Mouse (Mus musculus) forebrain, embryonic 15.5 days (tissue): Measurements from ENCODE around the gene Olfr1219. TPM values are rescaled to one million over a fixed set of nuclear protein-coding genes. Genes with fewer than 3 reads are reported as not detected.

ENCODE experiments used
- ATAC-seq: fragments of 200-750 bp; cut with Nextera tagmentation; replicated peaks from 2 replicates; pipeline ENCODE4 v1.8.0; 2017; ENCODE audit warnings: mild to moderate bottlenecking, moderate TSS enrichment, moderate library complexity
- H3K27ac ChIP-seq: fragments of 300-500 bp; sonication (generic); replicated peaks from 2 replicates; pipeline ENCODE4 v1.5.1; 2015; ENCODE audit warnings: mild to moderate bottlenecking, inconsistent platforms
- H3K27me3 ChIP-seq: fragments of 300-500 bp; sonication (generic); 2 replicates; pipeline ENCODE4 v1.6.1; 2015; ENCODE audit warnings: inconsistent platforms
- H3K36me3 ChIP-seq: fragments of 300-500 bp; sonication (generic); 2 replicates; pipeline ENCODE4 v1.6.1; 2015; ENCODE audit warnings: mild to moderate bottlenecking, inconsistent platforms
- H3K4me1 ChIP-seq: fragments of 300-500 bp; sonication (generic); 2 replicates; pipeline ENCODE4 v1.6.1; 2015; ENCODE audit warnings: inconsistent platforms
- H3K4me2 ChIP-seq: fragments of 300-500 bp; sonication (generic); replicated peaks from 2 replicates; pipeline ENCODE4 v1.6.1; 2015; ENCODE audit warnings: mild to moderate bottlenecking, inconsistent platforms
- H3K4me3 ChIP-seq: fragments of 300-500 bp; sonication (generic); 2 replicates; pipeline ENCODE4 v1.5.1; 2015; ENCODE audit warnings: mild to moderate bottlenecking, inconsistent platforms
- H3K9ac ChIP-seq: fragments of 300-500 bp; sonication (generic); replicated peaks from 2 replicates; pipeline ENCODE4 v1.6.1; 2015; ENCODE audit warnings: mild to moderate bottlenecking, inconsistent platforms
- H3K9me3 ChIP-seq: fragments of 300-500 bp; sonication (generic); 2 replicates; pipeline ENCODE4 v1.6.1; 2016; ENCODE audit warnings: inconsistent platforms
- WGBS: fragments of 180-500 bp; shearing (Covaris S2); methylation state at CpG from one replicate; pipeline ENCODE4 v1.1.7; 2015; ENCODE audit warnings: mixed read lengths; 5-methylcytosine and 5-hydroxymethylcytosine counted together
- polyA plus RNA-seq: library from polyadenylated mRNA; unstranded; fragments of >200 nt; fragmentation: Nextera tagmentation; extraction: Ambion mirVana; gene quantifications from 2 replicates; pipeline ENCODE4 v1.2.1, GENCODE M21; 2015

The Olfr1219 gene
- polyA plus RNA-seq = not detected in 2 replicates

- H3K36me3 ChIP-seq = no peaks in the 10 kb centered on the region
Measured at GRCm38 (mm10) chr2:89083413-89083812, at the start of gene Olfr1219. Gene Olfr1219 (minus strand): TSS chr2:89083513.

GRCm38 (mm10) chr2:89132954-89133353 is 49.6 kb upstream of the Olfr1219 start, which contains the start of gene Olfr1222:
Gene Olfr1222 (minus strand): TSS chr2:89133054.
- H3K27me3 ChIP-seq = no peaks in the 10 kb centered on the region
- no peaks in the 10 kb centered on the region for H3K36me3 ChIP-seq
- no peaks in the 10 kb centered on the region for H3K9me3 ChIP-seq
- H3K4me2 ChIP-seq = no peak within 1 kb of the TSS
- no peak for ATAC-seq
- H3K9ac ChIP-seq = no peak within 1 kb of the TSS
- H3K4me3 ChIP-seq = no peak within 1 kb of the TSS
- H3K27ac ChIP-seq = no peak within 1 kb of the TSS
- H3K4me1 ChIP-seq = no peaks in the 10 kb centered on the region
- WGBS = 84% methylated on average over 3 of the region's 3 CpGs

More at GRCm38 (mm10) chr2:89083413-89083812, at the start of gene Olfr1219:
- Histone ChIP-seq H3K27ac (no peak within 1 kb of the TSS), H3K4me1 (no peaks in the 10 kb centered on the region), H3K4me3 (no peak within 1 kb of the TSS), H3K9ac (no peak within 1 kb of the TSS), H3K9me3 (no peaks in the 10 kb centered on the region), H3K4me2 (no peak within 1 kb of the TSS), H3K27me3 (no peaks in the 10 kb centered on the region)
- WGBS = 82% methylated on average over 1 of the region's 1 CpGs
- ATAC-seq = no peak

GRCm38 (mm10) chr2:89117183-89117582 is 33.9 kb upstream of the Olfr1219 start, which contains the start of gene Olfr1221:
Gene Olfr1221 (minus strand): TSS chr2:89117283.
- no peak for ATAC-seq
- no peak within 1 kb of the TSS for H3K27ac ChIP-seq
- 93% methylated on average over 2 of the region's 2 CpGs for WGBS

GRCm38 (mm10) chr2:89106735-89107134 is 23.4 kb upstream of the Olfr1219 start, which contains the start of gene Olfr1220:
Gene Olfr1220 (minus strand): TSS chr2:89106835.
- ATAC-seq = no peak
- Histone ChIP-seq H3K36me3 (no peaks in the 10 kb centered on the region), H3K9me3 (no peaks in the 10 kb centered on the region), H3K4me2 (no peak within 1 kb of the TSS), H3K27ac (no peak within 1 kb of the TSS), H3K9ac (no peak within 1 kb of the TSS), H3K4me3 (no peak within 1 kb of the TSS), H3K4me1 (no peaks in the 10 kb centered on the region), H3K27me3 (no peaks in the 10 kb centered on the region)
- 82% methylated on average over 3 of the region's 3 CpGs for WGBS

More at GRCm38 (mm10) chr2:89117183-89117582, 33.9 kb upstream of the Olfr1219 start, which contains the start of gene Olfr1221:
- H3K27me3 ChIP-seq = no peaks in the 10 kb centered on the region
- no peak within 1 kb of the TSS for H3K4me3 ChIP-seq
- H3K9me3 ChIP-seq = no peaks in the 10 kb centered on the region
- H3K9ac ChIP-seq = no peak within 1 kb of the TSS
- H3K4me1 ChIP-seq = no peaks in the 10 kb centered on the region
- H3K36me3 ChIP-seq = no peaks in the 10 kb centered on the region
- no peak within 1 kb of the TSS for H3K4me2 ChIP-seq

GRCm38 (mm10) chr2:89105651-89106050 is 22.3 kb upstream of the Olfr1219 start:
- no peaks in the 10 kb centered on the region for H3K9me3 ChIP-seq
- H3K36me3 ChIP-seq = no peaks in the 10 kb centered on the region
- no peaks in the 10 kb centered on the region for H3K27me3 ChIP-seq
- H3K27ac ChIP-seq = no peak overlapping the region
- H3K9ac ChIP-seq = no peak overlapping the region
- no peak overlapping the region for H3K4me3 ChIP-seq
- H3K4me1 ChIP-seq = no peaks in the 10 kb centered on the region
- no peak overlapping the region for H3K4me2 ChIP-seq
- ATAC-seq = no peak

GRCm38 (mm10) chr2:89093848-89094247 is 10.5 kb upstream of the Olfr1219 start:
- WGBS = 100% methylated on average over 1 of the region's 1 CpGs
- Histone ChIP-seq H3K4me2 (no peak overlapping the region), H3K4me3 (no peak overlapping the region), H3K27me3 (no peaks in the 10 kb centered on the region), H3K9me3 (no peaks in the 10 kb centered on the region), H3K4me1 (no peaks in the 10 kb centered on the region), H3K9ac (no peak overlapping the region), H3K36me3 (no peaks in the 10 kb centered on the region), H3K27ac (no peak overlapping the region)
- ATAC-seq = no peak

- ATAC-seq = no peak
- Histone ChIP-seq H3K4me2 (no peak overlapping the region), H3K27ac (no peak overlapping the region), H3K36me3 (no peaks in the 10 kb centered on the region), H3K9ac (no peak overlapping the region), H3K4me1 (no peaks in the 10 kb centered on the region), H3K27me3 (no peaks in the 10 kb centered on the region), H3K9me3 (no peaks in the 10 kb centered on the region), H3K4me3 (no peak overlapping the region)
Measured at GRCm38 (mm10) chr2:89081487-89081886, 1.8 kb downstream of the Olfr1219 start.

GRCm38 (mm10) chr2:89061087-89061486 is 22.2 kb downstream of the Olfr1219 start, which contains the start of gene Olfr1218:
Gene Olfr1218 (minus strand): TSS chr2:89061187.
- Histone ChIP-seq H3K9me3 (no peaks in the 10 kb centered on the region), H3K27me3 (no peaks in the 10 kb centered on the region), H3K4me2 (no peak within 1 kb of the TSS), H3K4me1 (no peaks in the 10 kb centered on the region), H3K9ac (no peak within 1 kb of the TSS), H3K4me3 (no peak within 1 kb of the TSS), H3K27ac (no peak within 1 kb of the TSS), H3K36me3 (no peaks in the 10 kb centered on the region)
- no peak for ATAC-seq

- H3K27ac ChIP-seq = no peak within 1 kb of the TSS
- H3K36me3 ChIP-seq = no peaks in the 10 kb centered on the region
- H3K9ac ChIP-seq = no peak within 1 kb of the TSS
- H3K4me1 ChIP-seq = no peaks in the 10 kb centered on the region
- 68% methylated on average over 2 of the region's 2 CpGs for WGBS
- H3K9me3 ChIP-seq = no peaks in the 10 kb centered on the region
- no peaks in the 10 kb centered on the region for H3K27me3 ChIP-seq
- H3K4me3 ChIP-seq = no peak within 1 kb of the TSS
- no peak within 1 kb of the TSS for H3K4me2 ChIP-seq
- ATAC-seq = no peak
Measured at GRCm38 (mm10) chr2:89031965-89032364, 51.3 kb downstream of the Olfr1219 start, which contains the start of gene Olfr1217. Gene Olfr1217 (minus strand): TSS chr2:89032065.

Other genes with a start within 250 kb of the Olfr1219 start
- not detected in 2 replicates for gene Olfr1204, start 234.2 kb downstream of the Olfr1219 start, polyA plus RNA-seq
- not detected in 2 replicates for gene Olfr1206, start 220.3 kb downstream of the Olfr1219 start, polyA plus RNA-seq
- gene Olfr1208, start 181.2 kb downstream of the Olfr1219 start, polyA plus RNA-seq = not detected in 2 replicates
- gene Olfr1209, start 168.4 kb downstream of the Olfr1219 start, polyA plus RNA-seq = not detected in 2 replicates
- gene Olfr1211, start 145.4 kb downstream of the Olfr1219 start, polyA plus RNA-seq = not detected in 2 replicates
- gene Olfr1212, start 129.5 kb downstream of the Olfr1219 start, polyA plus RNA-seq = not detected in 2 replicates
- not detected in 2 replicates for gene Gm13762, start 103.2 kb downstream of the Olfr1219 start, polyA plus RNA-seq
- gene Olfr1214, start 90.9 kb downstream of the Olfr1219 start, polyA plus RNA-seq = not detected in 2 replicates
- gene Olfr1215, start 76.5 kb downstream of the Olfr1219 start, polyA plus RNA-seq = not detected in 2 replicates
- not detected in 2 replicates for gene Olfr1216, start 65.2 kb downstream of the Olfr1219 start, polyA plus RNA-seq
- gene Olfr1217, start 51.4 kb downstream of the Olfr1219 start, polyA plus RNA-seq = not detected in 2 replicates
- not detected in 2 replicates for gene Olfr1218, start 22.3 kb downstream of the Olfr1219 start, polyA plus RNA-seq
- not detected in 2 replicates for gene Olfr1220, start 23.3 kb upstream of the Olfr1219 start, polyA plus RNA-seq
- gene Olfr1221, start 33.8 kb upstream of the Olfr1219 start, polyA plus RNA-seq = not detected in 2 replicates
- not detected in 2 replicates for gene Olfr1222, start 49.5 kb upstream of the Olfr1219 start, polyA plus RNA-seq
- gene Olfr1223, start 68.0 kb upstream of the Olfr1219 start, polyA plus RNA-seq = not detected in 2 replicates
- not detected in 2 replicates for gene Olfr1224-ps1, start 80.6 kb upstream of the Olfr1219 start, polyA plus RNA-seq
- gene Olfr1225, start 91.2 kb upstream of the Olfr1219 start, polyA plus RNA-seq = not detected in 2 replicates
- not detected in 2 replicates for gene Olfr1226, start 116.5 kb upstream of the Olfr1219 start, polyA plus RNA-seq
- gene Olfr1228, start 170.5 kb upstream of the Olfr1219 start, polyA plus RNA-seq = not detected in 2 replicates
- gene Olfr1229, start 204.5 kb upstream of the Olfr1219 start, polyA plus RNA-seq = not detected in 2 replicates
- gene Olfr1230, start 213.8 kb upstream of the Olfr1219 start, polyA plus RNA-seq = not detected in 2 replicates
- not detected in 2 replicates for gene Olfr1231, start 223.6 kb upstream of the Olfr1219 start, polyA plus RNA-seq
- gene Olfr1232, start 246.2 kb upstream of the Olfr1219 start, polyA plus RNA-seq = not detected in 2 replicates